Mouse (Mus musculus): Measurements from ENCODE around the gene Pomc.

DNA sequence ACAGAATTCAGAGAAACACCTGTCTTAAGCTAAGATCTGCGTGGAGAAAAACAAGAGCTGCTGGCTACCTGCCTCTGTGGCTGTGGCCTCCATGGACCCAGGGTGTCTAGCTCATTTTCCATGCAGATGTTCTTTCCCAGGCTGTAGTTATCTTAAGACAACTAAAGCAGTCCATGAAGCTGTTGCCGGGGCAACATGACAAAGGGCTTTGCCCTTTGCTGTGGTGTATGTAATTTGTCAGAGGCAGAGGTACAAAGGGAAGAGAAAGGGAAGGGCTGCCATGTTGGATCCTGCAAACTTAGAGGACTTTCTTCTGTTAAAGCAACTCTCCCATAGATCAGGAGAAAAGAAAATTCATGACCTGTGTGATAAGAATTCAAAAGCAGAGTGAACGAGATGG, 36.3 kb downstream of the Pomc start:
- TF ChIP-seq SMC3 (IDR thresholded peaks at IDR 0.05; ENCODE audit: low read depth, low read length) (no peak), CTCF (IDR thresholded peaks at IDR 0.05 in 2 of 3, conservative IDR thresholded peaks at IDR 0.05 in 1 of 3; ENCODE audit: control insufficient read depth in 1 of 3, insufficient read depth in 1 of 3, low read depth in 2 of 3, low read length in 3 of 3, poor library complexity in 1 of 3, severe bottlenecking in 1 of 3) (no peak), EP300 (IDR thresholded peaks at IDR 0.05; ENCODE audit: low read depth in 1 of 2, low read length in 2 of 2) (no peak), MAX (IDR thresholded peaks at IDR 0.05; ENCODE audit: low read length) (no peak), GATA1 (IDR thresholded peaks at IDR 0.05; ENCODE audit: low read depth, low read length) (no peak), JUND (IDR thresholded peaks at IDR 0.05; ENCODE audit: low read depth, low read length) (no peak), TAL1 (IDR thresholded peaks at IDR 0.05; ENCODE audit: low read length) (no peak), KAT2A (conservative IDR thresholded peaks at IDR 0.05; ENCODE audit: low read depth, low read length) (no peak), MEF2A (IDR thresholded peaks at IDR 0.05; ENCODE audit: extremely low read depth, insufficient replicate concordance, low read depth, low read length, poor library complexity, severe bottlenecking) (no peak), ZMIZ1 (IDR thresholded peaks at IDR 0.05; ENCODE audit: low read depth, low read length) (no peak), POLR2A (IDR thresholded peaks at IDR 0.05; ENCODE audit: control insufficient read depth in 1 of 2, insufficient read depth in 1 of 2, low read depth in 1 of 2, low read length in 2 of 2, poor library complexity in 1 of 2) (no peak), MYC (IDR thresholded peaks at IDR 0.05; ENCODE audit: low read depth, low read length) (no peak)
